Mouse (Mus musculus): ENCODE results near the gene Dusp7.

DNA sequence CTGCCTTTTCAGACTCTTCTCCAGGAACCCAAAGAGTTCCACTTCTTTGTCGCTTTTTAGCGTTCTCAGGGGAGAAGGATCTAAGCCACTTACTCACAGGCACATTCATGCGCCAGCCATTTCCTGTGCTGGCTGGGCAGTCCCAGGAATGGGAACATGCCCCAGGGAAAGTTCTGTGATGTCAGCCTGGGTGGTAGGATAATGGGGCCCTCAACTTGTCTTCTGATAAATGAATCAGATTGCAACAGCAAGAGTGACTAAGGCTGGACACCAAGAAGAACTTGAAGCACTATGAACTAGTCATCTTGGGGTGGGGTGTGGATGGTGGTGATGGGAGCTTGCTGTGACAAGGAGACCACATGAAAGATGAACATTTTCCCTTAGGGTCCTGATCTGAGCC lies 9.6 kb downstream of the Dusp7 start:
- TF ChIP-seq CTCF (conservative IDR thresholded peaks at IDR 0.05; ENCODE audit: low read length) = no peak
- TF ChIP-seq NANOG (IDR thresholded peaks at IDR 0.05; ENCODE audit: borderline replicate concordance, low read length) = no peak
- no peak for TF ChIP-seq POU5F1 (IDR thresholded peaks at IDR 0.05; ENCODE audit: borderline replicate concordance, low read length)
